Mouse (Mus musculus) stomach, postnatal 0 days (tissue): ENCODE measurements at regions not wholly inside any gene's neighbourhood (a gene's known extent, or its start where the extent isn't known, plus 50 kb on each side); places are given as distances from the start of the nearest gene placed in this dataset.

Experiments used
- ATAC-seq: fragments of 200-750 bp; cut with Nextera tagmentation; 2 replicates; pipeline ENCODE4 v1.8.0; 2017; ENCODE audit not compliant: low FRiP score, low TSS enrichment
- DNase-seq: peaks from one replicate; pipeline ENCODE4 v3.0.0-alpha.2; 2016; ENCODE audit warnings: low spot score
- H3K27ac ChIP-seq: fragments of 300-500 bp; sonication (generic); replicated peaks from 2 replicates; pipeline ENCODE4 v1.5.1; 2014; ENCODE audit warnings: mild to moderate bottlenecking, control low read depth
- H3K27me3 ChIP-seq: fragments of 300-500 bp; sonication (generic); 2 replicates; pipeline ENCODE4 v1.6.1; 2014; ENCODE audit warnings: low read length; ENCODE audit not compliant: control insufficient read depth, insufficient read depth
- H3K36me3 ChIP-seq: fragments of 300-500 bp; sonication (generic); 2 replicates; pipeline ENCODE4 v1.6.1; 2014; ENCODE audit warnings: low read length, mixed read lengths; ENCODE audit not compliant: control insufficient read depth, insufficient read depth
- H3K4me1 ChIP-seq: fragments of 300-500 bp; sonication (generic); replicated peaks from 2 replicates; pipeline ENCODE4 v1.6.1; 2014; ENCODE audit warnings: antibody characterized with exemption; ENCODE audit not compliant: control insufficient read depth, insufficient read depth
- H3K4me2 ChIP-seq: fragments of 300-500 bp; sonication (generic); replicated peaks from 2 replicates; pipeline ENCODE4 v1.6.1; 2014; ENCODE audit warnings: low read depth, mild to moderate bottlenecking, control low read depth, moderate library complexity
- H3K4me3 ChIP-seq: fragments of 300-500 bp; sonication (generic); 2 replicates; pipeline ENCODE4 v1.5.1; 2014; ENCODE audit warnings: low read depth, low read length, control low read depth
- H3K9ac ChIP-seq: fragments of 300-500 bp; sonication (generic); 2 replicates; pipeline ENCODE4 v1.6.1; 2014; ENCODE audit warnings: mild to moderate bottlenecking, low read length, control low read depth, mixed read lengths
- H3K9me3 ChIP-seq: fragments of 300-500 bp; sonication (generic); 2 replicates; pipeline ENCODE4 v1.6.1; 2016; ENCODE audit warnings: low read length; ENCODE audit not compliant: control insufficient read depth
- CTCF ChIP-seq: IDR thresholded peaks from 2 replicates; pipeline ENCODE4 v1.5.1; 2016; ENCODE audit warnings: antibody characterized with exemption, low read depth, mild to moderate bottlenecking, moderate library complexity
- EP300 ChIP-seq: optimal IDR thresholded peaks from 2 replicates; pipeline ENCODE3; 2016; ENCODE audit warnings: antibody characterized with exemption
- WGBS: fragments of 180-500 bp; shearing (Covaris S2); extraction: QIAGEN DNeasy Blood & Tissue Kit; methylation state at CpG from one replicate; pipeline ENCODE4 v1.1.7; 2014; 5-methylcytosine and 5-hydroxymethylcytosine counted together

- ATAC-seq (no peak), DNase-seq (no peak)
- H3K27me3 ChIP-seq: no peaks in the 10 kb centered on the region
- H3K4me1 ChIP-seq: peaks cover 4% of the 10 kb centered on the region; the same call in 1 of the 2 replicates
- H3K4me3 ChIP-seq: no peak overlapping the region
- no peaks in the 10 kb centered on the region for H3K36me3 ChIP-seq
- no peak overlapping the region for H3K4me2 ChIP-seq
- H3K27ac ChIP-seq: peak overlapping the region; percentile 1; the same call in 1 of the 2 replicates
- H3K9me3 ChIP-seq: no peaks in the 10 kb centered on the region
- TF ChIP-seq CTCF (no peak), EP300 (no peak)
- no peak overlapping the region for H3K9ac ChIP-seq
- WGBS: 30% methylated on average over 4 of the region's 4 CpGs
Measured at GRCm38 (mm10) chr5:107035376-107035775, 71.3 kb downstream of the Cdc7 start.

GRCm38 (mm10) chr5:107035782-107036181, 71.7 kb downstream of the Cdc7 start:
- Histone ChIP-seq H3K4me2 (no peak overlapping the region), H3K27ac (peak overlapping the region; percentile 1; the same call in 1 of the 2 replicates), H3K27me3 (no peaks in the 10 kb centered on the region), H3K36me3 (no peaks in the 10 kb centered on the region), H3K4me3 (no peak overlapping the region), H3K9ac (no peak overlapping the region), H3K4me1 (peaks cover 4% of the 10 kb centered on the region; the same call in 1 of the 2 replicates), H3K9me3 (no peaks in the 10 kb centered on the region)
- TF ChIP-seq EP300 (no peak), CTCF (no peak)
- DNase-seq: no peak
- WGBS: 43% methylated on average over 6 of the region's 6 CpGs
- ATAC-seq: peak; percentile 44; the same call in 1 of the 2 replicates

GRCm38 (mm10) chr5:107036475-107036874, 72.4 kb downstream of the Cdc7 start:
- WGBS: 77% methylated on average over 6 of the region's 6 CpGs
- Histone ChIP-seq H3K4me2 (no peak overlapping the region), H3K27me3 (no peaks in the 10 kb centered on the region), H3K9ac (no peak overlapping the region), H3K4me1 (peaks cover 4% of the 10 kb centered on the region; the same call in 1 of the 2 replicates), H3K27ac (no peak overlapping the region), H3K36me3 (no peaks in the 10 kb centered on the region), H3K4me3 (no peak overlapping the region), H3K9me3 (no peaks in the 10 kb centered on the region)
- no peak for ATAC-seq
- no peak for DNase-seq
- no peak for TF ChIP-seq CTCF
- no peak for TF ChIP-seq EP300

- ATAC-seq (no peak), DNase-seq (no peak)
- Histone ChIP-seq H3K27ac (no peak overlapping the region), H3K9ac (no peak overlapping the region), H3K4me3 (no peak overlapping the region), H3K27me3 (no peaks in the 10 kb centered on the region), H3K9me3 (no peaks in the 10 kb centered on the region), H3K4me2 (no peak overlapping the region), H3K36me3 (no peaks in the 10 kb centered on the region), H3K4me1 (peaks cover 4% of the 10 kb centered on the region; the same call in 1 of the 2 replicates)
- 70% methylated on average over 6 of the region's 6 CpGs for WGBS
- no peak for TF ChIP-seq CTCF
- TF ChIP-seq EP300: no peak
Measured at GRCm38 (mm10) chr5:107037087-107037486, 73.0 kb downstream of the Cdc7 start.

GRCm38 (mm10) chr5:107039340-107039739, 75.2 kb downstream of the Cdc7 start:
- Histone ChIP-seq H3K9me3 (no peaks in the 10 kb centered on the region), H3K27me3 (no peaks in the 10 kb centered on the region), H3K36me3 (no peaks in the 10 kb centered on the region), H3K4me1 (peaks cover 4% of the 10 kb centered on the region; the same call in 1 of the 2 replicates), H3K9ac (no peak overlapping the region), H3K4me3 (no peak overlapping the region), H3K4me2 (no peak overlapping the region), H3K27ac (0 out of 2 replicates have a peak overlapping the region, but pooled peaks have one; percentile 84)
- WGBS: 90% methylated on average over 8 of the region's 8 CpGs
- no peak for DNase-seq
- TF ChIP-seq CTCF (no peak), EP300 (no peak)
- ATAC-seq: no peak

- Histone ChIP-seq H3K4me2 (no peak overlapping the region), H3K9ac (no peak overlapping the region), H3K36me3 (no peaks in the 10 kb centered on the region), H3K9me3 (no peaks in the 10 kb centered on the region), H3K4me3 (no peak overlapping the region), H3K27ac (peak overlapping the region; percentile 84), H3K4me1 (peaks cover 4% of the 10 kb centered on the region; the same call in 1 of the 2 replicates), H3K27me3 (no peaks in the 10 kb centered on the region)
- 68% methylated on average over 6 of the region's 6 CpGs for whole genome bisulfite sequencing
- no peak for TF ChIP-seq EP300
- no peak for TF ChIP-seq CTCF
- DNase-seq (no peak), ATAC-seq (peak; percentile 64)
Measured at GRCm38 (mm10) chr5:107039956-107040355, 75.8 kb downstream of the Cdc7 start.
